Mouse (Mus musculus) olfactory bulb, adult 2 months (tissue): ENCODE data around the gene Magt1. TPM values are rescaled to one million over a fixed set of nuclear protein-coding genes. Genes with fewer than 3 reads are reported as not detected.
"Not testable (repeated sequence)": the region's sequence is repeated elsewhere in the genome, so short reads cannot be mapped to it uniquely, and the experiment has no call there.

Experiments
- H3K27ac ChIP-seq: fragments of 200-500 bp; 2 replicates; pipeline ENCODE4 v1.5.1; 2012; ENCODE audit warnings: low read depth, low read length; ENCODE audit not compliant: insufficient read depth
- H3K4me1 ChIP-seq: fragments of 200-500 bp; 2 replicates; pipeline ENCODE4 v1.6.1; 2012; ENCODE audit warnings: low read length; ENCODE audit not compliant: control insufficient read depth, insufficient read depth
- H3K4me3 ChIP-seq: fragments of 200-500 bp; 2 replicates; pipeline ENCODE4 v1.5.1; 2012; ENCODE audit warnings: mild to moderate bottlenecking, low read depth, low read length, moderate library complexity; ENCODE audit not compliant: insufficient read depth
- CTCF ChIP-seq: fragments of 200-500 bp; IDR thresholded peaks from 2 replicates; pipeline ENCODE4 v1.5.1; 2012; ENCODE audit warnings: low read depth, mild to moderate bottlenecking, low read length, moderate library complexity; ENCODE audit not compliant: insufficient read depth
- POLR2A ChIP-seq: fragments of 200-500 bp; IDR thresholded peaks from 2 replicates; pipeline ENCODE4 v1.6.1; 2012; ENCODE audit warnings: mild to moderate bottlenecking, low read depth, low read length, moderate library complexity; ENCODE audit not compliant: insufficient read depth
- WGBS: fragments of 180-500 bp; shearing (Covaris S2); methylation state at CpG from one replicate; pipeline ENCODE4 v1.1.7; 2018; 5-methylcytosine and 5-hydroxymethylcytosine counted together
- polyA plus RNA-seq: library from polyadenylated mRNA; stranded (reverse); fragments of >200 nt; gene quantifications from 2 replicates; pipeline ENCODE4 v1.2.4, GENCODE M21; 2012; ENCODE audit warnings: low replicate concordance; ENCODE audit not compliant: missing spikeins, insufficient read depth, insufficient read length

Gene Magt1
- polyA plus RNA-seq, 1 experiment = not detected

DNA sequence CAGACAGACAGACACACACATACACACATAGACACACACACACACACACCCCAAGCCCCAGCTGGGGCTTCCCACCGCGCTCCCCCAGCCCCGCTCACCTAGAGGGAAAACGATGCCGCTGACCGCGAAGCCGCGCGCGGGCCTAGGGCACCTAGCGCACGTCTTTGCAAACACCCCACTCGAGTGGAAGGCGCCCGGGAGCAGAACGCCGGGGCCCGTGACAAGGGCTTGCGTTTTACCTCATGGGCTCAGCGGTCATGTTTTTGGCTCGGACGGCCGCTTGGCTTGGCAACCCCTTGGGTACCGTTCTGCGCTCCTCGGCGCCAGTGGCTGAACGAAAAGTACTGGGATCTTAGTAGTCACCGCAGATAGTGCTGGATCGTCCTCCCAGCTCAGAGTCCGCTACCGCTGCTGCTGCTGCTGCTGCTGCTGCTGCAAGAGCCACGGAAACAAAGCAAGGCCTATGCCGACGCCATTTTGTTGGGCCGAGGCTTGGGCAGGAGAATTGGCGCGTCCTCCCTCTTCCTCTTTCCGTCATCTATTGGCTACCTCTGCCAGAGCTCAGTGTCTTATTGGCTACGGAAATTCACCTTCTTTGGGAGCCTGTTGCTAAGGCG lies 82.7 kb downstream of the Magt1 start, which contains the start of gene Atrx:
TSS of gene Atrx (minus strand) at position 543 of the 617 bp plus-strand sequence.
- peak within 1 kb of the TSS; percentile 62 for H3K4me3 ChIP-seq
- H3K4me1 ChIP-seq = peaks cover 5% of the 10 kb centered on the region; the same call in 1 of the 2 replicates
- WGBS = 19% methylated on average over 41 of the region's 42 CpGs
- TF ChIP-seq POLR2A (0 out of 2 replicates have a peak, but pooled peaks have one; percentile 16), CTCF (no peak)
- peak within 1 kb of the TSS; percentile 99 for H3K27ac ChIP-seq

DNA sequence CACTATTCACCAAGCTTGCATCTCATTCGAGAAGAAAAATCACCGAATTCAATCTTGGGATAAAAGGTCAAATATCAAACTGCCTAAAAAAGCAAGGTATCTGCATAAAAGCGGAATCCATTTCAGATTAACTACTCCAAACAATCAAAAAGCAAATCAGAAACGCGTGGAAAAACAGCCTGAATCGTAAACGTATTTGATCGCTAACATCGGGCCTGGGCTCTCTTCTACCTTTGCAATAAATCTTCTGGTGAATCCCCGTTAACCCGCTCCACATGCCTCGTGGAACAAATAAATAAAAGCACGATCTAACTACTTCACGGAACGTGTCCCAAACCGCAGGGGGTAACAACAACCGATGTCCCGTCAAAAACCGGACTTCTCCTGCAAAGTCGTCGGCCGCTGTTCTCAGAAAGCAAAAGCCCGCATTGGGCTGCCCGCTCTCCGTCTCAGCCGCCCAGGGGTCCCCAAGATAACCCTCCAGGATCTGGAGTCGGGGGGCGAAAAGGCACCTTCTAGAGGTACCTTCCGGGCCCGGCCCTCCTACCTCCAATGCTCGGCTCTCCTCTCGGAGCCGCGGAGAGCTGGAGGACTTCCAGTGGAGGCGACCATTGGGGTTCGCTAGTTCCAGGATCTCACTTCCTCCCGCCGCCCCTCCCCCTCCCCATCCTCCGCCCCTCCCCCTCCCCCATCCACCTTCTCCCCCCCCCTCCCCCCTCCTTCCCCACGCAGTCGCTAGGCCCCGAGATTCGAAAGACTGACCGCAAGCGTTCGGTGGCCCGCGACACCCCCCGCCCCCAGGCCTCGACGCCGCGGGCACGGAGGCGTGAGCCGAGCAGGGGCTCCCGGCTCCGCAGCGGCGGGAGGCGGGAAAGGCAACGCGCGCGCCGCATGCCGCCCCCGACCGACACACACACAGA lies 83.5 kb downstream of the Magt1 start:
- TF ChIP-seq POLR2A (no peak; the same call in 1 of the 2 replicates), CTCF (no peak)
- 21% methylated on average over 38 of the region's 69 CpGs for WGBS
- H3K4me3 ChIP-seq = peak overlapping the region; percentile 62
- H3K4me1 ChIP-seq = peaks cover 5% of the 10 kb centered on the region; the same call in 1 of the 2 replicates
- H3K27ac ChIP-seq = peak overlapping the region; percentile 99

DNA sequence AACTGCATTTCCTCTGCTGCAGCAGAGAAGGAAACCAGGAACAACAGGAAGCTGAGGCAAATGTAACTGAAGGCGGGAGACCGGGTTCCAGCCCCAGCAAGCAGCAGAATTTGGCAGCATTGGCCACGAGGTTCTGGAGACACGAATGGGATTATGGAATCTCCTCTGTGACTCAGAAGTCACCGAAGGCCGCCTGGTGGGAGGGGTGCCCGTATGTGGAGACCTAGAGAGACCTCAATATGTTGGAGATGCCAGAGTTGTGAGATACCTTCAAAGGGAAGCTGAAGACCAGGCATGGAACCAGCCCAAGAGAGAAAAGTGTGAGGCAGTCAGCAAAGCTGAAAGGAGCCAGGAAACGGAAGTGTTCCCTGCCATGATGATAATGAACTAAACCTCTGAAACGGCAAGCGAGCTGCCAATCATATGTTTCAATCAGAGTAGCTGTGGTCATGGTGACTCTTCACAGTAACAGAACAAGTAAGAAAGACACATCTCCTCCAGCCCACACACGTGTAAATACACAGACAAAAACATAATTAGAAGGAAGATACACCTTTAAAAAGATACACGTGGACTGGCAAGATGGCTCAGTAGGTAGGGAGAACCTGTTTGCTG lies 85.5 kb downstream of the Magt1 start:
- Histone ChIP-seq H3K4me3 (no peak overlapping the region; the same call in 1 of the 2 replicates), H3K4me1 (peaks cover 5% of the 10 kb centered on the region; the same call in 1 of the 2 replicates), H3K27ac (no peak overlapping the region)
- WGBS = 30% methylated on average over 12 of the region's 12 CpGs
- TF ChIP-seq POLR2A (no peak), CTCF (no peak)

DNA sequence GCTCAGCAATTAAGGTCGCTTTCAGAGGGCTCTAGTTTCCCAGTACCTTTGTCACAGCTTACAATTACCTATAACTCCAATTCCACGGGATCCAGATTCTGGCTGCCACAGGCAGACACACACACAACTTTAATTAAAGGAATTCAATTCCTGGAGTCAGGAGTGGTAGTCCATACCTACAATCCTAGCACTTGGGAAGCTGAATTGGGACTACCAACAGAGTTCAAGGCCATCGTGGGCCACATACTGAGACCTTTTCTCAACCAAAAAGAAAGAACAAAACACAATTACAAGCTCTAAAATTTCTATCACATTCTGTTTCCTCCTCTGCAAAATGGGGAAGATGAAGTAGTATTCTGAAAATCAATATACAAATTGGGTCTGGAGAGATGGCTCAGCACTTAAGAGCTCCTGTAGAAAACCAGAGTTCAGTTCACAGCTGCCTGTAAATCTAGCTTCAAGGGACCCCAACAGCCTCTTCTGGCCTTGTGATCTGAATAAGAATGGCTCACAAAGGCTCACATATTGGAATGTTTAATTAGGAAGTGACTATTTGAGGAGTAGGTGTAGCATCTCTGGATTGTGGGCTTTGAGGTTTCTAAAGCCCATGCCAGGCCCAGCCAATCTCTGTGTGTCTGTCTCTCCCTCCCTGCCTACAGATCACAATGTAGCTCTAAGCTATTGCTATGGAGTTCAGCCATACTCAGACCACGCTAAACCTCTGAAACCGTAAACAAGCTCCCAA lies 87.2 kb downstream of the Magt1 start:
- Histone ChIP-seq H3K27ac (no peak overlapping the region), H3K4me1 (peaks cover 5% of the 10 kb centered on the region; the same call in 1 of the 2 replicates), H3K4me3 (no peak overlapping the region)
- TF ChIP-seq POLR2A (no peak), CTCF (no peak)
- 56% methylated on average over 5 of the region's 5 CpGs for WGBS

DNA sequence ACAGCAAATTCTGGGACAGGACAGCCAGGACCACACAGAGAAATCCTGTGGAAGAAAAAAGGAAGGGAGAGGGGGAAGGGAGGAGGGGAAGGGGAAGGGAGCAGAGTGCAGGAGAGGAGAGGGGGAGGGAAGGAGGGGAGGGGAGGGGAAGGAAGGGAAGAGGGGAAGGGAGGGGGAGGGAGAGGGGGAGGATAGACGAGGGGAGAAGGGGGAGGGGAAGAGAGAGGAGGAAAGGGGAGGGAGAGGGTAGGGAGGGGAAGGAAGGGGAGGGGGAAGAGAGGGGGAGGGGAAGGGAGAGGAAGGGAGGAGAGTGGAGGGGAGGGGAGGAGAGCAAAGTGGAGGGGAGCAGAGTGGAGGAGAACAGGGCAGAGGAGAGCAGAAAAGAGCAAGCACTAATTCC lies 87.8 kb downstream of the Magt1 start:
- Histone ChIP-seq H3K27ac (no peak overlapping the region), H3K4me3 (no peak overlapping the region), H3K4me1 (peaks cover 5% of the 10 kb centered on the region; the same call in 1 of the 2 replicates)
- TF ChIP-seq POLR2A = no peak
- no peak for TF ChIP-seq CTCF
- WGBS = 29% methylated on average over 1 of the region's 1 CpGs

DNA sequence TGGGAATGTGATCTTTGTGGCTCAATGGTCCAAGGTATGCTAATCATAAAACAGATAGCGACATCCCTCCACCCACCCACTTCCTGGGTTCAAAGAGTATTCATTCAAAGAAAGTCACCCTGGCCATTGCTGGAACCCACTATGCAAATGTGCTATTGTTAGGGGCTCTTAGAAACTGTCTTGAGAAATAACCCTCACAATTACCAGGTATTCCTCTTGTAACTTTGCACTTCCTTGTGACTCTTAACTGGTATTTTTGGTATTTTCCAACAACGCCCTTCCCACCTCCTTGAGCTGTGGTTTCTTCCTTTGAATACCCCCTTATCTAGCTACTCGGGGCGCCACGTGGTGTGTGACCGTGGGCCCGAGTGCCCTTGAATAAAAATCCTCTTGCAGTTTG lies 88.7 kb downstream of the Magt1 start:
- 86% methylated on average over 7 of the region's 7 CpGs for WGBS
- not testable (repeated sequence) for H3K4me3 ChIP-seq, H3K27ac ChIP-seq, H3K4me1 ChIP-seq

DNA sequence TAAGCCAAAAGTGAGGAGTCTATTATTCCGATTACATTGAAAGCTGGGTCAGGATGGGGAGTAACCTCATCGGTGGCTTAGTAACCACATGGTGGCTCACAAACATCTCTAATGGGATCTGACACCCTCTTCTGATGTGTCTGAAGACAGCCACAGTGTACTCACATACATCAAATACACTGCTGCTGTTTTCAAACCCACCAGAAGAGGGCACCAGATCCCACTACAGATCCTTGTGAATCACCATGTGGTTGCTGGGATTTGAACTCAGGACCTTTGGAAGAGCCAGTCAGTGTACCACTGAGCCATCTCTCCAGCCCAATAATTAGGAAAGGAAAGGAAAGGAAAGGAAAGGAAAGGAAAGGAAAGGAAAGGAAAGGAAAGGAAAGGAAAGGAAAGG lies 90.3 kb downstream of the Magt1 start:
- TF ChIP-seq CTCF (no peak), POLR2A (no peak)
- 65% methylated on average over 2 of the region's 2 CpGs for WGBS
- no peak overlapping the region for H3K27ac ChIP-seq
- H3K4me1 ChIP-seq = peaks cover 5% of the 10 kb centered on the region; the same call in 1 of the 2 replicates
- H3K4me3 ChIP-seq = no peak overlapping the region

Other genes starting within 250 kb of the Magt1 start
- not detected in 2 replicates for gene Fgf16, start 247.6 kb downstream of the Magt1 start, polyA plus RNA-seq
- 338 and 824 TPM in 2 replicates for gene Atrx, start 82.5 kb downstream of the Magt1 start, polyA plus RNA-seq
- not detected in 2 replicates for gene Cox7b, start 3.8 kb upstream of the Magt1 start, polyA plus RNA-seq
- gene Atp7a, start 15.4 kb upstream of the Magt1 start, polyA plus RNA-seq = not detected in 2 replicates
- not detected in 2 replicates for gene Tlr13, start 131.3 kb upstream of the Magt1 start, polyA plus RNA-seq
- gene Pgk1, start 175.2 kb upstream of the Magt1 start, polyA plus RNA-seq = 254 TPM in 1 of 2 replicates, not detected in the other
- not detected in 2 replicates for gene Taf9b, start 209.3 kb upstream of the Magt1 start, polyA plus RNA-seq
- not detected in 2 replicates for gene Fnd3c2, start 243.5 kb upstream of the Magt1 start, polyA plus RNA-seq